ENCODE assay signal across 22 mouse cellular contexts in the genomic region with DNA sequence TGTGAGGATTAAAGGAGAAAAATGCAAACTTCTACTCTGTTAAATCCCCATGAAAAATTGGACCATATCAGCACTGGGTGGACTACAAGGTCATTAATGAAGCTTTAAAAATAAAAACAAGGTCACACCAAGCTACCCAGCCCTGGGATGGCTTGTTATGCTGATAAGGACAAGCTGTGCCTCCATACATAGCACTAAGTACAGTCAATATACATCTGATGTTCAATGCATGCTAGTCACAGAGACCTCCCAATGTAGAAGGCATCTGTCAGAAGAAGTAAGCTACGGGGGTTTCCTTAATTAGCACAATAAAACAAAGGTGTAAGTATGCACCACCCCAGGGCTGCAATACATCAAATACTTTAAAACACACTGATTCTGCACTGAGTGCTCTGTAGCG.
"Had no signal": no experiment of that assay in that cellular context is flagged by ENCODE, and none has a peak within 500 bp of the region (broad histone marks: within the 10 kb centered on the region; RNA-seq: fewer than 3 reads in every experiment).

No protein-coding gene starts in this region.

- H3K9me3 ChIP-seq: heart, embryonic 10.5 days; heart, embryonic 12.5 days; hindbrain, embryonic 13.5 days; hindbrain, embryonic 15.5 days; limb, embryonic 13.5 days; limb, embryonic 15.5 days; liver, embryonic 12.5 days had no signal

- H3K27me3 ChIP-seq: heart, embryonic 12.5 days; hindbrain, embryonic 13.5 days; hindbrain, embryonic 15.5 days; limb, embryonic 13.5 days; limb, embryonic 15.5 days; liver, embryonic 12.5 days had no signal

- H3K4me2 ChIP-seq: heart, embryonic 12.5 days; hindbrain, embryonic 13.5 days; hindbrain, embryonic 15.5 days; limb, embryonic 13.5 days; limb, embryonic 15.5 days; liver, embryonic 12.5 days had no signal

- H3K36me3 ChIP-seq: heart, embryonic 10.5 days; heart, embryonic 12.5 days; hindbrain, embryonic 13.5 days; hindbrain, embryonic 15.5 days; limb, embryonic 15.5 days; liver, embryonic 12.5 days had no signal

- H3K9ac ChIP-seq: heart, embryonic 12.5 days; hindbrain, embryonic 13.5 days; hindbrain, embryonic 15.5 days; limb, embryonic 13.5 days; limb, embryonic 15.5 days; liver, embryonic 12.5 days; liver, embryonic 14.5 days had no signal

- H3K4me1 ChIP-seq: hindbrain, embryonic 13.5 days had no signal

- DNase-seq: gastrocnemius, adult 2 months; gastrocnemius, postnatal 10 days; gastrocnemius, postnatal 25 days; heart, adult 18-20 months; heart, postnatal 10 days; heart, postnatal 36 days; kidney, adult 11 months; kidney, adult 8-10 months; kidney, postnatal 10 days; kidney, postnatal 25 days; layer of hippocampus, adult 9-11 months; layer of hippocampus, postnatal 36 days; left cerebral cortex, postnatal 4 days had no signal

- H3K4me3 ChIP-seq: gastrocnemius, adult 2 months; heart, embryonic 10.5 days; heart, embryonic 12.5 days; hindbrain, embryonic 13.5 days; hindbrain, embryonic 15.5 days; limb, embryonic 13.5 days; limb, embryonic 15.5 days; liver, embryonic 12.5 days had no signal

- ATAC-seq: hindbrain, postnatal 0 days; liver, embryonic 12.5 days had no signal

- H3K27ac ChIP-seq: gastrocnemius, adult 2 months; heart, embryonic 10.5 days; hindbrain, embryonic 13.5 days; hindbrain, embryonic 15.5 days; hindbrain, postnatal 0 days; limb, embryonic 13.5 days; limb, embryonic 15.5 days; liver, embryonic 12.5 days; liver, embryonic 14.5 days had no signal
